Mouse (Mus musculus) lung, embryonic 16.5 days (tissue): ENCODE measurements at regions not wholly inside any gene's neighbourhood (a gene's known extent, or its start where the extent isn't known, plus 50 kb on each side); places are given as distances from the start of the nearest gene placed in this dataset.
A peak's percentile ranks its signal among the peaks of the same experiment; 100 is the strongest.

Experiments
- ATAC-seq: fragments of 200-750 bp; cut with Nextera tagmentation; 2 replicates; pipeline ENCODE4 v1.8.0; 2017; ENCODE audit warnings: low read depth, mild to moderate bottlenecking, moderate library complexity
- H3K27ac ChIP-seq: fragments of 300-500 bp; sonication (generic); 2 replicates; pipeline ENCODE4 v1.5.1; 2014; ENCODE audit warnings: mild to moderate bottlenecking, control low read depth, low read length
- H3K27me3 ChIP-seq: fragments of 300-500 bp; sonication (generic); 2 replicates; pipeline ENCODE4 v1.6.1; 2014; ENCODE audit warnings: low read depth, low read length, mixed read lengths; ENCODE audit not compliant: control insufficient read depth, insufficient read depth
- H3K36me3 ChIP-seq: fragments of 300-500 bp; sonication (generic); 2 replicates; pipeline ENCODE4 v1.6.1; 2014; ENCODE audit warnings: low read length; ENCODE audit not compliant: control insufficient read depth, insufficient read depth
- H3K4me1 ChIP-seq: fragments of 300-500 bp; sonication (generic); replicated peaks from 2 replicates; pipeline ENCODE4 v1.6.1; 2014; ENCODE audit warnings: low read length, mixed read lengths; ENCODE audit not compliant: control insufficient read depth, insufficient read depth
- H3K4me2 ChIP-seq: fragments of 300-500 bp; sonication (generic); 2 replicates; pipeline ENCODE4 v1.6.1; 2014; ENCODE audit warnings: low read depth, low read length, control low read depth
- H3K4me3 ChIP-seq: fragments of 300-500 bp; sonication (generic); 2 replicates; pipeline ENCODE4 v1.5.1; 2014; ENCODE audit warnings: mild to moderate bottlenecking, low read length, control low read depth
- H3K9ac ChIP-seq: fragments of 300-500 bp; sonication (generic); 2 replicates; pipeline ENCODE4 v1.6.1; 2014; ENCODE audit warnings: low read length, control low read depth
- H3K9me3 ChIP-seq: fragments of 300-500 bp; sonication (generic); 2 replicates; pipeline ENCODE4 v1.6.1; 2016; ENCODE audit warnings: low read length; ENCODE audit not compliant: control insufficient read depth
- WGBS: fragments of 180-500 bp; shearing (Covaris S2); extraction: QIAGEN DNeasy Blood & Tissue Kit; methylation state at CpG from one replicate; pipeline ENCODE4 v1.1.7; 2014; 5-methylcytosine and 5-hydroxymethylcytosine counted together

DNA sequence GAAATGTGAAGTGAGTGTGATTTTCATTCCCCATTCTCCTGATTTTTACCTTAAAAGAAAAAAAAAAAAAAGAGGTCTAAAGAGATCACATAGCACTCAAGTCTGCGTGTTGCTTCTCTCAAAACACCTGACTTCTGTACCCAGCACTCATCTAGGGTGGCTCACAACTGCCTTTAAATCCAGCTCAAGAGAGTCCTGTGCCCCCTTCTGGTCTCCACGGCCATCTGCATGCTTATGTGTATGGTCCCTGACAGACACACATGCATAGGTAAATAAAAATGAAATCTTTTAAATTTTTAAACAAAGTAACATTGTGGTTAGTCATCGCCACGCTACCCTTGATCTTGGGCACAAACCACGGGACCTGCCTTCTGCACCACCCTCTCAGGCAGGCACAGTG is 193.8 kb downstream of the Zfp36l1 start:
- no peaks in the 10 kb centered on the region for H3K9me3 ChIP-seq
- no peak for ATAC-seq
- no peak overlapping the region for H3K27ac ChIP-seq
- no peak overlapping the region for H3K9ac ChIP-seq
- H3K4me3 ChIP-seq, result no peak overlapping the region
- WGBS, result 84% methylated on average over 5 of the region's 5 CpGs
- H3K4me1 ChIP-seq, result peaks cover 17% of the 10 kb centered on the region
- H3K27me3 ChIP-seq, result no peaks in the 10 kb centered on the region
- H3K36me3 ChIP-seq, result no peaks in the 10 kb centered on the region
- no peak overlapping the region for H3K4me2 ChIP-seq

DNA sequence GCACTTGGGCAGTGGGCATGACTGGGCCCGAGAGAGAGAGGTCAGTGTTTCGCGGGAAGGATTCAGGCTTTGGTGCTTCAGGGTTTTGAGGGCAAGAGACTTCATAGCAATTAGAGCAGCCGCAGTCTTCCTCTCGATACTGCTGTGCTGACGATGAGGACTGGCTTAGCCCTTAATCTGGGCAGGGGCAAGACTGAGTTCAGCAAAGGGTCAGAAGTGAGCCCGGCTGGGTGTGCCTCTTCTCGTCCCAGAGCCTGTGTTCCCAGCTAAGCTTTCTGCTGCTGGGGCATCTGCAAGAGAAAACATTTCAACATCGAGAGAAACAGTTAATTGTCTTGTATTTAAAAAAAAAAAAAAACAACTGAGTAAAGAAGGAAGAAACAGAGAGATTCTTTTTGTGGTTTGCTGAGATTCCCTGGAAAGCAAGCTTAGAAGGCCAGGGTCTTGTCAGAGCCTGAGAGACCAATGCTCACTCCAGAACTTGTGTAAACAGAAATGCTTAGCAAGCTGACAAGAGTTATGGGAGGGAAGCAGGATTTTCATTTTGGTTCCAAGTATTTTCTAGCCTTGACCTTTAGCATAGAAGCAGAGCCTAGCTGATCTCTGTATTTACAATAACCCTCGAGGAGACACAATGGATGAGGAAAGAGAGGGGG is 195.1 kb downstream of the Zfp36l1 start:
- H3K4me2 ChIP-seq, result no peak overlapping the region
- ATAC-seq, result peak; percentile 65
- H3K36me3 ChIP-seq, result no peaks in the 10 kb centered on the region
- H3K4me3 ChIP-seq, result no peak overlapping the region
- H3K27me3 ChIP-seq, result no peaks in the 10 kb centered on the region
- H3K27ac ChIP-seq, result peak overlapping the region; percentile 87
- no peaks in the 10 kb centered on the region for H3K9me3 ChIP-seq
- H3K9ac ChIP-seq, result peak overlapping the region; percentile 25; the same call in 1 of the 2 replicates
- peaks cover 17% of the 10 kb centered on the region for H3K4me1 ChIP-seq
- 22% methylated on average over 10 of the region's 10 CpGs for WGBS

DNA sequence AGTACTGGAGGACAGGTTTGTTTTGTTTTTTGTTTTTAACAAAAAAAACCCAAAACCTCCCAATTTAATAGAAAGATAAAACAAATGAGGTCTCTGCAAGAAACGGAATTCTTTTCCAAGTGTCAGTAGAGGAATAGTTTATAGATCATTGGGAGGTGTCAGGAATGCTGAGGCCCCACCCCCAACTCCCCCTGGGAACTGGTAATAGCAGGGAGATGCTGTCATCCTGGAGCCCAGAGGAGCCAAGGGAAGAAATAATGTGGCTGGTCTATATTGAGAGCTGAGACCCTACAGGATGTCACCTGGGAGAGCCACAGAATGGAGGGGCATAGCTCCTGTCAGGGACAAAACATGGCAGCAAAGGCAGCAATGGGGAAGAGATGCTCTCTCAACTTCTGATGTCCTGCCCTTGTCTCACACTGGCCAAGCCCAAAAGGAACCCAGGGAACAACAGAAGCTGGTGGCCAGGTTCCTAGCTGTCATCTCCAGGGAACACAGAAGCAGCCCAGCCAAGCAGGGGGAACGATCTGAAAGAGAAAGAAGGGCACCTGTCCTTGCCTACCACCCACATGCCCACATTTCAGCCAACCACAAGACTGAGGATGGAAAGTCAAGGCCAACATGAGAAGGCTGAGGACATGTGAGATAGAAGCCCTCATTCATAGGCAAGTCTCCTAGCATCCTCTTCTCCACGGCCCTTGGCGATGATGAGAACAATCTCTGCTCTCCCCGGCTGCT is 195.7 kb downstream of the Zfp36l1 start:
- Histone ChIP-seq H3K9me3 (no peaks in the 10 kb centered on the region), H3K9ac (peak overlapping the region; percentile 25; the same call in 1 of the 2 replicates)

DNA sequence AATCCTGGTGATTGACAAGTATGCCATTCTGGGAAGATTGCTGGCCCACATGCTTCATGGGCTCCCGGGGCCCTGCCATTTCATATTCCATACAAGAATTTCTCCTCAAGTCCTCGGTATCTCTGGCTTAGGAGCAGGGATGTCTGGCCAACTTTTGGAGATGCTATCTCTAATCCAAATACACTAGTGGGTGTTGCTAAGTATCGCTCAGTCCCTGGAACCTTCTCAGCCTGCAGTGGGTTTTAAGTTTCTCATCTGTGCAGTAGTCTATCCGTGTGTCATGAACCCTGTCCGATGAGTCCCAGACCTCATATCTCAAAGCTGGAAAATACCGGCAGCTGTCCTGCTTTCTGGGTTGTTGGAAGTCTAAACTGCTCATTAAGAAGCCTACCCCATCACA is 198.9 kb downstream of the Zfp36l1 start:
- no peak overlapping the region for H3K4me2 ChIP-seq
- no peak overlapping the region for H3K27ac ChIP-seq
- ATAC-seq, result no peak
- 70% methylated on average over 6 of the region's 6 CpGs for WGBS
- no peak overlapping the region for H3K4me3 ChIP-seq
- no peaks in the 10 kb centered on the region for H3K9me3 ChIP-seq
- H3K4me1 ChIP-seq, result peaks cover 22% of the 10 kb centered on the region
- no peaks in the 10 kb centered on the region for H3K36me3 ChIP-seq
- H3K27me3 ChIP-seq, result no peaks in the 10 kb centered on the region
- H3K9ac ChIP-seq, result no peak overlapping the region

More for the DNA sequence above, 195.7 kb downstream of the Zfp36l1 start:
- H3K27me3 ChIP-seq, result no peaks in the 10 kb centered on the region
- no peak overlapping the region for H3K4me3 ChIP-seq
- peaks cover 17% of the 10 kb centered on the region for H3K4me1 ChIP-seq
- peak overlapping the region; percentile 87 for H3K27ac ChIP-seq
- no peak overlapping the region for H3K4me2 ChIP-seq
- no peaks in the 10 kb centered on the region for H3K36me3 ChIP-seq
- WGBS, result 58% methylated on average over 5 of the region's 5 CpGs
- no peak for ATAC-seq

DNA sequence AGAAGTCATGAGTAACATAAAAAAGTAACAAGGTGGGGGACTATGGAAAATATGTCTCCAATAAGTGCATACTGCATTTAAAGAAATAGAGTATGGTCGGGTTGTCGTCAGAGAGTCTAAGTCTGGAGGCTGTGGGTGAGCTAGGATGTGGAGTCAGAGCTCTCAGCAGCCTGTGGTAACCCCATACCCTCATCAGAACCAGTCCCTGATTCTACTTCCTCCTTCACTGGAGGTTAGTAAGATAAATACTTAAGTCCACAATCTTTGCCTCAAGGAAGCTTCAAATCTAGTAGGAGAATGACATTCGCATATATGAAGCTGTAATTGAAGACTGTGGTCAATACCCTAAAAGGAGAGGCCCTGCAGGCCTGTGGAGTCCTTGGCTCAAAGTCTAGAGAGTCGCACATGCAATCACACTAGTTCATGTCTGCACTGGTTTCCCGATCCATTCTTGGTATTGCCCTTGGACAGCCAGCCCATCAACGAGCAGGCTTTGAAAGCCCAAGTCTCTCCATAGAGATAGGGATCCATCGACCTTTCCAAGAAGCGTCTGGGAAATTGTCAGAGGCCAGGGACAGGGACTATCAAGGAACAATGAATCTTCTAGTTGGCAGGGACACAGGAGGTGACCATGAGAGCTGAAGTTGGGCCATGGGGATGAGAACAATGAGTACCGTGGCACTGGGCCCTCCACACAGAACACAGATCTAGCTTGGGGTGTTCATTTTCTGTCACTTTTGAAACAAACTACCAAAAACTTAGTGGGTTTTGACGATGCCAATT is 200.3 kb downstream of the Zfp36l1 start:
- no peaks in the 10 kb centered on the region for H3K36me3 ChIP-seq

DNA sequence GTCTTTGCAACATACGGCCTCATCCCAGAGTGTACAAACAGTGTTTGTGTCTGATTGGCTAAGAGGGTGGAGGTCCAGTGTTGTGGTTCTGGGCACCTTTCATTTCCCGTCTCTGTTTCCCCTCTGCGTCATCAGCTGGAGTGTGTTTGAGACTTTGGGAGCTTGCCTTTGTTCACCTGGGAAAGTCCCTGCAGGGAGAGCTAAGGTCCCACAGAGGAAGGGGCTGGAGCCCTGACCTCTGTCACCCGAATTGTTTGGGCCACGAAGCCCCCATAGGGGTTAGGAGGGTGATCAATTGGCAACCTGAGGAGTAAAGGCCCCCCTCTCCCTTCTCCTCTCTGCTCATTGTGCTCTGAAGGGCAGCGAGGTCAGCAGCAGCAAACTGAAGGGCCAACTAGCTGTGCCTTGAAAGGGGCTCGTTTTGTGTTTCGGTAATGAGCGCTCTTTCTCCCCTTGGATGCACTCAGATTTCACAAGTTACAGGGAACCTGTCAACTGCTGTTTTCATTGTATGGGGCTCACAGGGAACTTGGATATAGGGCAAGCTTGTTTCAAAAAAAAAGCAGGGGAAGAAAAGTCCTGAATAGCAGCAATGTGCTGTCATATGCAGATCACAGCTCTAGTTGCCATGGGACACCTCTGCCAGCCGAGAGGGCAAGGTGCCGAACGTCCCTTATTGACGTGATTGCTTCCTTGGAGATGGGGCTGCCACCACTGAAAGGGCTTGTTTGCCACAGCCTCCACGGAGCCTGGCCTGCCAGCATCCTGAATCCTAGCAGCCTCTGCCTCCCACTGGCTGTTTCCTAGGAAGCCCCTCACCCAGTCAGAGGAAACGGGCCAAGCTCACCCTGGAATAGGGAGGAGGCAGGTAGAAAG is 201.7 kb downstream of the Zfp36l1 start:
- H3K4me1 ChIP-seq, result peaks cover 21% of the 10 kb centered on the region
- ATAC-seq, result no peak
- H3K27me3 ChIP-seq, result no peaks in the 10 kb centered on the region
- peak overlapping the region; percentile 38; the same call in 1 of the 2 replicates for H3K27ac ChIP-seq
- H3K4me2 ChIP-seq, result no peak overlapping the region
- no peak overlapping the region for H3K9ac ChIP-seq
- no peaks in the 10 kb centered on the region for H3K9me3 ChIP-seq
- no peak overlapping the region for H3K4me3 ChIP-seq
- H3K36me3 ChIP-seq, result no peaks in the 10 kb centered on the region
- 53% methylated on average over 15 of the region's 15 CpGs for WGBS

More for the DNA sequence above, 200.3 kb downstream of the Zfp36l1 start:
- H3K9ac ChIP-seq, result no peak overlapping the region
- 92% methylated on average over 10 of the region's 10 CpGs for WGBS
- no peaks in the 10 kb centered on the region for H3K9me3 ChIP-seq
- no peak overlapping the region for H3K4me3 ChIP-seq
- no peak overlapping the region for H3K27ac ChIP-seq
- H3K4me2 ChIP-seq, result no peak overlapping the region
- ATAC-seq, result no peak
- no peaks in the 10 kb centered on the region for H3K27me3 ChIP-seq
- peaks cover 14% of the 10 kb centered on the region for H3K4me1 ChIP-seq

DNA sequence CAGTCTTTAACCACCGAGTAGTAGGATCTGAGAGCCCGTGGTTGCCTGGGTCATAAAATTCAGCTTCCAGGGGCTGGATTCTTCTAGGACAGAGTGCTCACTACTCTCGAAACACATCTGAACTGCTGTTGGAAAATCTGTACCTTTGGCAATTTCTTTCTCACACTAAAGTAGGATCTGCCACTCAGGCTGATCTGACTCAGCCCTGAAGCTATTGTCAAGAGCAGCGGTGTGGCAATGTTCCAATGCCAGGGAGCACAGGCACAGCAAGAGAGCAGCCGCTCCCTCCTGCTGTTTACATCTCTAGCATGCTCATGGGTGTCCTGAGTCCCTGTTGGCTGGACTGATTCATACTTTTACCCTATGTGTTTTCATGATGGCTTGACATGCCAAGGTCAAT is 205.2 kb downstream of the Zfp36l1 start:
- peak overlapping the region; percentile 94 for H3K27ac ChIP-seq
- no peaks in the 10 kb centered on the region for H3K36me3 ChIP-seq
- H3K4me2 ChIP-seq, result no peak overlapping the region
- 36% methylated on average over 5 of the region's 5 CpGs for WGBS
- H3K9me3 ChIP-seq, result no peaks in the 10 kb centered on the region
- ATAC-seq, result peak; percentile 55; the same call in 1 of the 2 replicates
- H3K27me3 ChIP-seq, result no peaks in the 10 kb centered on the region
- no peak overlapping the region for H3K4me3 ChIP-seq
- peaks cover 53% of the 10 kb centered on the region for H3K4me1 ChIP-seq
- 0 out of 2 replicates have a peak overlapping the region, but pooled peaks have one; percentile 33 for H3K9ac ChIP-seq

DNA sequence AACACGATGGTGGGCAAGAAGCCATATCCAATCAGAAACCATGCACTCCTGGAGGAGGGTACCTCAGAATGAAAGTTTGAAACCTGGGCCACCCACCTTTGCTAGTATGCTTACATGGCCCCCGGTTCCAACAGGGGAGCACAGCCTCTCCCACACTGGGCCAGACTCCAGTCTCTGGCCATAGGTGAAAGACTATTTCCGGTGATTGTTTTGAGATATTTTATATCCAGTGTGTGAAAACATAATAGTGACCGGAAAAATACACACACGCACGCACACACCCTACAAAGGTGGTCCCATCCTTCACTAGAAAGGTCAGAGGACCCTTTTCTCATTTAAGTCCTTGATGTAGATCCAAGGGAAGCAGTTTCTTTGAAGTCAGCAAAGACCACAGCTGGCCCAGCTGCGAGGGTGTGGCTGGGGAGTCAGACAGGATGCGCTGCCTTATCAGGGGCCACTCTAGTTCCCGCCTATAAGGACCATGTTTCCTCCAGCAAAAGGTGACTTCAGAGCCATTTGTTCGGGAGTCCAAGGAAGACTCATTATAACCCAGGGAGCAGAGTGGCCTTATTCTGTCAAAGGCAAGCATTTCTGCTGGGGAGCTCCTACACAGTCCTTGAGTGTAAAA is 206.0 kb downstream of the Zfp36l1 start:
- 0 out of 2 replicates have a peak overlapping the region, but pooled peaks have one; percentile 33 for H3K9ac ChIP-seq

More for the DNA sequence above, 206.0 kb downstream of the Zfp36l1 start:
- H3K9me3 ChIP-seq, result no peaks in the 10 kb centered on the region
- H3K27me3 ChIP-seq, result no peaks in the 10 kb centered on the region
- no peak overlapping the region for H3K4me2 ChIP-seq
- peak overlapping the region; percentile 94 for H3K27ac ChIP-seq
- H3K36me3 ChIP-seq, result no peaks in the 10 kb centered on the region
- H3K4me1 ChIP-seq, result peaks cover 53% of the 10 kb centered on the region
- no peak overlapping the region for H3K4me3 ChIP-seq
- peak; percentile 27; the same call in 1 of the 2 replicates for ATAC-seq
- WGBS, result 60% methylated on average over 10 of the region's 10 CpGs
